35 mouse cellular contexts compared by ENCODE assay signal in the genomic region with DNA sequence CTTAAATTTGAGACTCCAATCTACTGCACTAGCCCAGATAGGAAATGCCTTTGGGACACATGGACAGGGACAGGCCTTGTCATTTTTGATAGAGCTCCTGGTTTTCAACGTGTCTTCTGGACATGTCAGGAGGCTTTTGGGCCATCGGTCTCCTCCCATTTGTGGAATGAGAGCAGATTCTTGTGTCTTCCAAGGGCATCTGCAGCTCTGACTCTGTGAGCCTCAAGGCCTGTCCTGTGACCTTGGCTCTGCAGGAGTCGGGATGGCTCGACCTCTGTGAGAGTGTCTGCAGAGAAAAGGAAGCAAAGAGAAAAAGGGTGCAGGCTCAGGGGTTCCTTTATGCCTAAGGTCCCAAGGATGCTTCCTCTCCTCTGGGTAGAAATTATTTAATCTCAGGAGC. TPM values are rescaled to one million over a fixed set of nuclear protein-coding genes. Genes with fewer than 3 reads are reported as not detected.
A peak's percentile ranks its signal among the peaks of the same experiment; 100 is the strongest.
DNase-seq lines count a peak whose midpoint lies in the region; TF ChIP-seq lines count a peak whose summit lies in the region.
"Had no signal": no experiment of that assay in that cellular context is flagged by ENCODE, and none has a peak within 500 bp of the region (broad histone marks: within the 10 kb centered on the region; RNA-seq: fewer than 3 reads in every experiment).

No protein-coding gene starts in this region.

- H3K4me1 ChIP-seq in cerebellum, adult 2 months (ENCODE audit: control insufficient read depth, insufficient read depth, low read length) = no peaks in the 10 kb centered on the region
- H3K4me1 ChIP-seq: embryonic facial prominence, embryonic 10.5 days; embryonic facial prominence, embryonic 13.5 days; forebrain, embryonic 12.5 days; forebrain, embryonic 15.5 days; heart, embryonic 10.5 days; heart, embryonic 13.5 days; hindbrain, embryonic 12.5 days; hindbrain, embryonic 15.5 days had no signal

- H3K27me3 ChIP-seq in cerebellum, adult 2 months (ENCODE audit: control insufficient read depth, insufficient read depth, low read length) = no peaks in the 10 kb centered on the region
- H3K27me3 ChIP-seq: embryonic facial prominence, embryonic 13.5 days; forebrain, embryonic 12.5 days; forebrain, embryonic 15.5 days; heart, embryonic 13.5 days; hindbrain, embryonic 12.5 days; hindbrain, embryonic 15.5 days had no signal

- no peak for TF ChIP-seq CTCF in cerebellum, adult 2 months (IDR thresholded peaks at IDR 0.05; ENCODE audit: borderline replicate concordance, insufficient read depth, low read depth, low read length)

- no peak overlapping the region for H3K27ac ChIP-seq in cerebellum, adult 2 months (ENCODE audit: insufficient read depth, low read length)
- H3K27ac ChIP-seq: embryonic facial prominence, embryonic 10.5 days; embryonic facial prominence, embryonic 13.5 days; forebrain, embryonic 12.5 days; forebrain, embryonic 15.5 days; heart, adult 2 months; heart, embryonic 10.5 days; heart, embryonic 13.5 days; hindbrain, embryonic 12.5 days; hindbrain, embryonic 15.5 days had no signal

- TF ChIP-seq POLR2A in cerebellum, adult 2 months (IDR thresholded peaks at IDR 0.05; ENCODE audit: borderline replicate concordance, insufficient read depth, low read length) = no peak

- peak; percentile 32 to 70 for DNase-seq in adrenal gland, adult (ENCODE audit: inconsistent age in 2 of 2, low spot score in 1 of 2)
- no peak for DNase-seq in adrenal gland, postnatal 25 days
- peak; percentile 11 for DNase-seq in adrenal gland, postnatal 14 days
- DNase-seq in adrenal gland, postnatal 4 days (ENCODE audit: low spot score in 2 of 2) = no peak
- DNase-seq in ovary, adult 18-20 months (ENCODE audit: low spot score) = peak; percentile 37
- DNase-seq in ovary, postnatal 14 days (ENCODE audit: low spot score) = no peak
- DNase-seq in ZHBTc4 (ENCODE audit: low read depth, low spot score) = peak; percentile 55
- no peak for DNase-seq in cerebellum, adult 2 months
- DNase-seq: cerebellum, adult 11 months; cerebellum, adult 8-10 months; cerebellum, postnatal 10 days; cerebellum, postnatal 36 days; embryo, embryonic 11 days; gastrocnemius, postnatal 25 days; heart, adult 2 months; heart, postnatal 14 days had no signal

- H3K4me3 ChIP-seq in cerebellum, adult 2 months (replicated peaks; ENCODE audit: insufficient read depth, low read depth, low read length) = no peak overlapping the region
- H3K4me3 ChIP-seq: embryonic facial prominence, embryonic 10.5 days; embryonic facial prominence, embryonic 13.5 days; erythroblast, embryonic 14.5 days; forebrain, embryonic 12.5 days; forebrain, embryonic 15.5 days; heart, adult 2 months; heart, embryonic 10.5 days; heart, embryonic 13.5 days; hindbrain, embryonic 12.5 days; hindbrain, embryonic 15.5 days had no signal

- 72% methylated on average over 4 of the region's 4 CpGs for WGBS in cerebellum, adult 2 months

RNA-seq across cellular contexts. Expression of gene 4933402J07Rik, which starts 13.8 kb away (rescaled TPM):
- not detected in 2 replicates for total RNA-seq in adrenal gland, postnatal 25 days (2021)
- total RNA-seq in adrenal gland, postnatal 14 days (2021) = not detected in 2 replicates
- total RNA-seq in adrenal gland, postnatal 4 days (2021) = not detected
- polyA plus RNA-seq in cerebellum, adult 2 months (2012; rRNA removed) = 0.15 and 0.41 TPM in 2 replicates
- total RNA-seq: adrenal gland, postnatal 36 days; G1E; gastrocnemius, adult 8-10 months; gastrocnemius, postnatal 25 days; heart, adult 2 months; heart, postnatal 14 days; hematopoietic stem cell, adult 5-6 weeks had no signal
- polyA plus RNA-seq: activated CD4-positive, CD25-positive, alpha-beta regulatory T cell, adult 4 months; cortical plate, adult 2 months; embryonic facial prominence, embryonic 10.5 days; embryonic facial prominence, embryonic 13.5 days; erythroblast, embryonic 14.5 days; forebrain, embryonic 12.5 days; forebrain, embryonic 15.5 days; G1E; heart, embryonic 10.5 days; heart, embryonic 13.5 days; heart, embryonic 16.5 days; hindbrain, embryonic 12.5 days; hindbrain, embryonic 15.5 days; intestine, embryonic 14.5 days; intestine, postnatal 0 days; Patski had no signal

Comparison
In these comparisons a context has a peak if more than half of its experiments do, and no peak if none do; other contexts are left out.
1. DNase-seq: peak in adrenal gland, adult (2 of 2), adrenal gland, postnatal 14 days (single experiment), ovary, adult 18-20 months (single experiment) and ZHBTc4 (single experiment); none in adrenal gland, postnatal 25 days (single experiment), adrenal gland, postnatal 4 days (0 of 2), ovary, postnatal 14 days (single experiment) and cerebellum, adult 2 months (0 of 2).